Mouse (Mus musculus) MEL (cell line): Measurements from ENCODE around the gene Tssk6. TPM values are rescaled to one million over a fixed set of nuclear protein-coding genes. Genes with fewer than 3 reads are reported as not detected.

Experiments
- DNase-seq: peaks from one replicate; pipeline ENCODE4 v3.0.0; 2011; ENCODE audit warnings: low read depth, low spot score
- H3K27ac ChIP-seq: 2 replicates; pipeline ENCODE4 v1.5.1; 2012; ENCODE audit warnings: low read depth, mild to moderate bottlenecking, control low read depth, low read length, moderate library complexity; ENCODE audit not compliant: control insufficient read depth
- H3K27me3 ChIP-seq, 2 experiments: fragments of 150-350 bp in 1 of 2; sonication (generic) in 1 of 2; 2 replicates each; pipeline ENCODE4 v1.6.1; 2012; ENCODE audit warnings: low read length in 2 of 2, mild to moderate bottlenecking in 2 of 2, improper control_type of control experiment in 1 of 2, moderate library complexity in 1 of 2; ENCODE audit not compliant: insufficient read depth in 2 of 2, control insufficient read depth in 1 of 2
- H3K36me3 ChIP-seq, 2 experiments: 2 replicates each; pipeline ENCODE4 v1.6.1; 2012 to 2014; ENCODE audit warnings: low read length in 2 of 2, improper control_type of control experiment in 1 of 2, inconsistent platforms in 1 of 2, mild to moderate bottlenecking in 1 of 2; ENCODE audit not compliant: insufficient read depth in 2 of 2, control insufficient read depth in 1 of 2
- H3K4me1 ChIP-seq, 2 experiments: fragments of 150-350 bp in 1 of 2; sonication (generic) in 1 of 2; 2 replicates each; pipeline ENCODE4 v1.6.1; 2012; ENCODE audit warnings: low read length in 2 of 2, improper control_type of control experiment in 1 of 2, mild to moderate bottlenecking in 1 of 2; ENCODE audit not compliant: insufficient read depth in 2 of 2, control insufficient read depth in 1 of 2
- H3K4me3 ChIP-seq, 2 experiments: fragments of 150-350 bp in 1 of 2; sonication (generic) in 1 of 2; 2 replicates each; pipeline ENCODE4 v1.5.1; 2012; ENCODE audit warnings: low read depth in 2 of 2, low read length in 2 of 2, mild to moderate bottlenecking in 2 of 2, moderate library complexity in 2 of 2, control low read depth in 1 of 2, improper control_type of control experiment in 1 of 2; ENCODE audit not compliant: control insufficient read depth in 1 of 2, insufficient read depth in 1 of 2
- H3K79me2 ChIP-seq: 2 replicates; pipeline ENCODE4 v1.6.1; 2012; ENCODE audit warnings: mild to moderate bottlenecking, low read length, moderate library complexity; ENCODE audit not compliant: control insufficient read depth, poor library complexity, insufficient read depth
- H3K9ac ChIP-seq: 2 replicates; pipeline ENCODE4 v1.6.1; 2012; ENCODE audit warnings: low read depth, mild to moderate bottlenecking, control low read depth, low read length, moderate library complexity; ENCODE audit not compliant: control insufficient read depth, poor library complexity, severe bottlenecking
- H3K9me3 ChIP-seq: fragments of 150-350 bp; sonication (generic); replicated peaks from 2 replicates; pipeline ENCODE4 v1.6.1; 2012; ENCODE audit warnings: mild to moderate bottlenecking, low read length, improper control_type of control experiment, moderate library complexity; ENCODE audit not compliant: insufficient read depth
- BHLHE40 ChIP-seq: IDR thresholded peaks from 2 replicates; pipeline ENCODE4 v1.6.1; 2012; ENCODE audit warnings: low read depth, mild to moderate bottlenecking, inconsistent platforms, low read length, improper control_type of control experiment, borderline replicate concordance
- CHD1 ChIP-seq: IDR thresholded peaks from 2 replicates; pipeline ENCODE4 v1.6.1; 2012; ENCODE audit warnings: low read depth, mild to moderate bottlenecking, inconsistent platforms, low read length, improper control_type of control experiment
- ELF1 ChIP-seq: IDR thresholded peaks from 2 replicates; pipeline ENCODE4 v1.6.1; 2014; ENCODE audit warnings: low read depth, mild to moderate bottlenecking, inconsistent platforms, low read length, improper control_type of control experiment, moderate library complexity
- ETS1 ChIP-seq: IDR thresholded peaks from 2 replicates; pipeline ENCODE4 v1.6.1; 2012; ENCODE audit warnings: low read depth, mild to moderate bottlenecking, inconsistent platforms, low read length, improper control_type of control experiment, moderate library complexity
- GATA1 ChIP-seq: IDR thresholded peaks from 2 replicates; pipeline ENCODE4 v1.6.1; 2011; ENCODE audit warnings: low read depth, low read length, improper control_type of control experiment
- HCFC1 ChIP-seq: IDR thresholded peaks from 2 replicates; pipeline ENCODE4 v1.6.1; 2012; ENCODE audit warnings: low read depth, mild to moderate bottlenecking, inconsistent platforms, low read length, improper control_type of control experiment, moderate library complexity
- JUND ChIP-seq: IDR thresholded peaks from 2 replicates; pipeline ENCODE4 v1.6.1; 2011; ENCODE audit warnings: low read depth, mild to moderate bottlenecking, improper control_type of control experiment, low read length
- MAFK ChIP-seq: IDR thresholded peaks from 2 replicates; pipeline ENCODE4 v1.6.1; 2011; ENCODE audit warnings: low read depth, mild to moderate bottlenecking, low read length, improper control_type of control experiment, borderline replicate concordance
- MAZ ChIP-seq: IDR thresholded peaks from 2 replicates; pipeline ENCODE4 v1.6.1; 2012; ENCODE audit warnings: low read depth, mild to moderate bottlenecking, inconsistent platforms, low read length, improper control_type of control experiment
- MXI1 ChIP-seq: IDR thresholded peaks from 2 replicates; pipeline ENCODE4 v1.6.1; 2011; ENCODE audit warnings: mild to moderate bottlenecking, low read depth, low read length, improper control_type of control experiment
- MYB ChIP-seq: IDR thresholded peaks from 2 replicates; pipeline ENCODE4 v1.6.1; 2011; ENCODE audit warnings: mild to moderate bottlenecking, low read depth, low read length, improper control_type of control experiment
- MYC ChIP-seq: IDR thresholded peaks from 2 replicates; pipeline ENCODE4 v1.6.1; 2011; ENCODE audit warnings: low read depth, mild to moderate bottlenecking, low read length, improper control_type of control experiment, moderate library complexity
- NELFE ChIP-seq: IDR thresholded peaks from 2 replicates; pipeline ENCODE4 v1.6.1; 2011; ENCODE audit warnings: low read depth, low read length, improper control_type of control experiment
- RAD21 ChIP-seq: IDR thresholded peaks from 2 replicates; pipeline ENCODE4 v1.6.1; 2011; ENCODE audit warnings: mild to moderate bottlenecking, low read depth, low read length, improper control_type of control experiment
- RCOR1 ChIP-seq: IDR thresholded peaks from 2 replicates; pipeline ENCODE4 v1.6.1; 2012; ENCODE audit warnings: low read depth, mild to moderate bottlenecking, inconsistent platforms, low read length, improper control_type of control experiment
- SMC3 ChIP-seq: IDR thresholded peaks from 2 replicates; pipeline ENCODE4 v1.6.1; 2011; ENCODE audit warnings: low read depth, low read length, improper control_type of control experiment
- TAL1 ChIP-seq: IDR thresholded peaks from 2 replicates; pipeline ENCODE4 v1.6.1; 2012; ENCODE audit warnings: mild to moderate bottlenecking, inconsistent platforms, low read length, moderate library complexity, mixed read lengths
- TBP ChIP-seq: IDR thresholded peaks from 2 replicates; pipeline ENCODE4 v1.8.0; 2011; ENCODE audit warnings: low read depth, low read length, improper control_type of control experiment
- TCF12 ChIP-seq: IDR thresholded peaks from 2 replicates; pipeline ENCODE4 v1.6.1; 2014; ENCODE audit warnings: low read depth, mild to moderate bottlenecking, inconsistent platforms, low read length, improper control_type of control experiment, moderate library complexity
- USF1 ChIP-seq: IDR thresholded peaks from 2 replicates; pipeline ENCODE4 v1.6.1; 2014; ENCODE audit warnings: low read depth, mild to moderate bottlenecking, inconsistent platforms, low read length, improper control_type of control experiment, moderate library complexity
- USF2 ChIP-seq, 2 experiments: IDR thresholded peaks; 2 replicates each; pipeline ENCODE4 v1.6.1; 2011 to 2012; ENCODE audit warnings: improper control_type of control experiment in 2 of 2, low read length in 2 of 2, borderline replicate concordance in 1 of 2, inconsistent platforms in 1 of 2, low read depth in 1 of 2, mild to moderate bottlenecking in 1 of 2; ENCODE audit not compliant: insufficient read depth in 1 of 2
- ZMIZ1 ChIP-seq: IDR thresholded peaks from 2 replicates; pipeline ENCODE4 v1.6.1; 2012; ENCODE audit warnings: low read depth, mild to moderate bottlenecking, inconsistent platforms, low read length, improper control_type of control experiment, moderate library complexity
- ZNF384 ChIP-seq: IDR thresholded peaks from 2 replicates; pipeline ENCODE4 v1.6.1; 2012; ENCODE audit warnings: low read depth, mild to moderate bottlenecking, inconsistent platforms, low read length, improper control_type of control experiment
- polyA plus RNA-seq, 2 experiments: library from polyadenylated mRNA; stranded (reverse) in 1 of 2; unstranded in 1 of 2; fragments of >175 nt in 1 of 2; fragments of >200 nt in 1 of 2; gene quantifications; 2 replicates each; pipeline versions ENCODE4 v1.2.1 to v1.2.4; 2012; ENCODE audit warnings: low replicate concordance in 2 of 2, low read depth in 1 of 2; ENCODE audit not compliant: insufficient read length in 2 of 2, insufficient read depth in 1 of 2, missing spikeins in 1 of 2
- total RNA-seq: library from RNA; depleted of rRNA; stranded (reverse); fragments of 300-350 nt; gene quantifications from 2 replicates; pipeline ENCODE4 v1.2.3, GENCODE M21; 2012

The Tssk6 gene
- total and polyA plus RNA-seq, 3 experiments, result 3.4 to 3.8 TPM; not detected in 1

GRCm38 (mm10) chr8:69877992-69878391 is 24.0 kb upstream of the Tssk6 start:
- no peak overlapping the region for H3K4me3 ChIP-seq
- no peaks in the 10 kb centered on the region for H3K9me3 ChIP-seq
- no peaks in the 10 kb centered on the region for H3K36me3 ChIP-seq
- H3K4me1 ChIP-seq, result no peaks in the 10 kb centered on the region
- H3K27ac ChIP-seq, result no peak overlapping the region
- TF ChIP-seq MYB (no peak), MXI1 (no peak), BHLHE40 (no peak), RCOR1 (no peak), CHD1 (no peak), RAD21 (no peak), MAZ (no peak), ETS1 (no peak), USF1 (no peak), TBP (no peak), ZMIZ1 (no peak), USF2 (IDR thresholded peaks at IDR 0.05; ENCODE audit: borderline replicate concordance in 1 of 2, insufficient read depth in 1 of 2, low read depth in 1 of 2, low read length in 2 of 2) (no peak), JUND (no peak)
- TF ChIP-seq, all 39 proteins: peak for 0
- Histone ChIP-seq H3K9ac (no peak overlapping the region), H3K27me3 (no peaks in the 10 kb centered on the region), H3K79me2 (no peaks in the 10 kb centered on the region)
- DNase-seq, result no peak

DNA sequence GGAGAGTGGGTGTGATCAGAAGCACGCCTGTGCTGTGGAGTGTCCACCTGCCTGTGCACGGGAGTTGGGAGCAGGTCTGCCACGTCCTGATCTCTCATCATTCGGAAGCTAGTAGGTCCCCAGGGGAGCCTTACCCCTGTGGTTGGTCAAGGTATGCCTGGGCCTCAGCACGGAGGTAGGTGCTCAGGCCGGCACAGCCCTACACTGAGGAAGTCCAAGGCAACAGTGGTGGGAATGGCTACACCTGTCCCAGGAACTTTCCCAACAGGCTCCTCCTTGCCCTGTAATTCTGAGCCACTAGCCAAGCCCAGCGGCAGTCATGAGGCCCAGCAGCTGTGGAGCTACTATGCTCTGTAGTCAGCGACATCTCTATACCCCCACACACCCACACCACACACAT is 22.3 kb upstream of the Tssk6 start:
- H3K4me3 ChIP-seq, result no peak overlapping the region
- H3K79me2 ChIP-seq, result no peaks in the 10 kb centered on the region
- no peak for TF ChIP-seq TBP
- TF ChIP-seq USF2 (IDR thresholded peaks at IDR 0.05; ENCODE audit: borderline replicate concordance in 1 of 2, insufficient read depth in 1 of 2, low read depth in 1 of 2, low read length in 2 of 2), result no peak
- TF ChIP-seq ZNF384, result no peak
- no peak for TF ChIP-seq HCFC1
- TF ChIP-seq USF1, result no peak
- no peak overlapping the region for H3K27ac ChIP-seq
- no peaks in the 10 kb centered on the region for H3K4me1 ChIP-seq
- no peaks in the 10 kb centered on the region for H3K36me3 ChIP-seq
- H3K9ac ChIP-seq, result no peak overlapping the region
- no peak for DNase-seq
- H3K9me3 ChIP-seq, result no peaks in the 10 kb centered on the region
- no peaks in the 10 kb centered on the region for H3K27me3 ChIP-seq

- Histone ChIP-seq H3K4me3 (no peak overlapping the region), H3K9ac (no peak overlapping the region)
Observed at GRCm38 (mm10) chr8:69880841-69881240, 21.1 kb upstream of the Tssk6 start.

More at GRCm38 (mm10) chr8:69880841-69881240, 21.1 kb upstream of the Tssk6 start:
- no peak overlapping the region for H3K27ac ChIP-seq
- H3K36me3 ChIP-seq, result no peaks in the 10 kb centered on the region
- no peaks in the 10 kb centered on the region for H3K4me1 ChIP-seq
- no peaks in the 10 kb centered on the region for H3K27me3 ChIP-seq
- no peaks in the 10 kb centered on the region for H3K79me2 ChIP-seq
- DNase-seq, result no peak
- no peaks in the 10 kb centered on the region for H3K9me3 ChIP-seq
- no peak for TF ChIP-seq ZNF384
- TF ChIP-seq ZMIZ1, result no peak
- no peak for TF ChIP-seq SMC3
- no peak for TF ChIP-seq ELF1
- TF ChIP-seq MYC, result no peak
- TF ChIP-seq CHD1, result no peak
- TF ChIP-seq GATA1, result no peak
- TF ChIP-seq TCF12, result no peak
- TF ChIP-seq RAD21, result no peak
- TF ChIP-seq MXI1, result no peak
- TF ChIP-seq USF1, result no peak
- no peak for TF ChIP-seq NELFE
- TF ChIP-seq JUND, result no peak
- TF ChIP-seq MAFK, result no peak
- TF ChIP-seq TAL1, result no peak
